Mouse (Mus musculus): ENCODE data around the gene Tcam1. TPM values are rescaled to one million over a fixed set of nuclear protein-coding genes. Genes with fewer than 3 reads are reported as not detected.

Tcam1 gene
- polyA plus RNA-seq, 1 experiment from 2014 or later = 0.10 TPM

DNA sequence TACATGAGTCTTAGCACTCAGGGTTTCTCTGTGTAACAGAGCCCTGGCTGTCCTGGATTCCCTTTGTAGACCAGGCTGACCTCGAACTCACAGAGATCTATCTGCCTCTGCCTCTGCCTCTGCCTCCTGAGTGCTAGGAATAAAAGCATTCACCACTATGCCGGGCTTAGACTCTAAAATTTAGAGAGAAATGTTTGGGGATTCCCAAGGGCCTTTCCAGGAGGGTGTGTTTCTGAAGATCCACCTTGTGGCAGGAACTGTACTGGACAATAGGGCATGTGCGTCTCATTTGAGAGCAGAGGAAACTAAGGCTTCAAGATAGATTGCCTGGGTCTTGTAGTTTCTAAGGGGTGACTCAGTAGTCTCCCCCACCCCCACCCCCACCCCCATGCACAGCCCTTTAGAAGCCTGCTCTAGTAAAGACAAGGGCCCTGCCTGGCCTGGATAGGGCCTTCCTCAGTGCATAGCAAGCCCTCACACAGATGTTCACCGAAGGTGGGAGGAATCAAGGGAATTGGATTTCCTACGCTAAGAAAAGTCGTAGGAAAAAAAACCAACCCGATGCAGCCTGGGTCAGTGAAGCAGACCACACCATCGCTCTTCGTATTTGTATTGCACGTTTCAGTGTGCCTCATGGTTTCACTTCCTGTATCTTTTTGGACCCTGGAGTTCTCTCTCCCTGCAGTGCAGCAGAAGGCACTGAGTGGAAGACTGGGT is 29.0 kb downstream of the Tcam1 start:
- H3K9me3 ChIP-seq (ENCODE audit: control insufficient read depth, low read length) = no peaks in the 10 kb centered on the region
- H3K4me1 ChIP-seq (replicated peaks; ENCODE audit: control insufficient read depth, insufficient read depth) = no peaks in the 10 kb centered on the region
- H3K36me3 ChIP-seq (ENCODE audit: control insufficient read depth, insufficient read depth, low read length) = no peaks in the 10 kb centered on the region
- TF ChIP-seq CTCF (IDR thresholded peaks at IDR 0.05; ENCODE audit: low read depth) (no peak), EP300 (optimal IDR thresholded peaks at IDR 0.05) (no peak)
- no peak overlapping the region for H3K4me3 ChIP-seq (ENCODE audit: low read depth, low read length)
- 74% methylated on average over 10 of the region's 10 CpGs for WGBS
- no peak overlapping the region for H3K9ac ChIP-seq (ENCODE audit: low read length)
- no peak overlapping the region for H3K4me2 ChIP-seq (replicated peaks; ENCODE audit: low read depth)
- H3K27ac ChIP-seq (replicated peaks) = no peak overlapping the region
- no peak for DNase-seq (ENCODE audit: low spot score)
- no peak for ATAC-seq (ENCODE audit: low FRiP score, low TSS enrichment)
- H3K27me3 ChIP-seq (ENCODE audit: control insufficient read depth, insufficient read depth, low read length) = no peaks in the 10 kb centered on the region

DNA sequence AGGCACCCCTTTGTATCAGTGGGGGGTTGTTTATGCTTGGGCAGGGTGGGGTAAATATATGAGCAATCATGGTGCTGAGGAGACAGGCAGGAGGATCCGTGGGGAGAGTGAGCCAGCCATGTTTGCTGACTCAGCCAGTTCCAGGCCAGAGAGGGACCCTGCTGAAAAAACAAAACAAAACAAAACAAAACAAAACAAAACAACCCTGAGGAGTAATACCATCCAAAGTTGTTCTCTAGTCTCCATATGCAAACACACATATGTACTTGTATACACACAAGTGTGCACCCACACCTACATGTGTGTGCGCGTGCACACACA is 29.6 kb downstream of the Tcam1 start:
- H3K36me3 ChIP-seq (ENCODE audit: control insufficient read depth, insufficient read depth, low read length) = no peaks in the 10 kb centered on the region
- H3K4me2 ChIP-seq (replicated peaks; ENCODE audit: low read depth) = no peak overlapping the region
- H3K4me1 ChIP-seq (replicated peaks; ENCODE audit: control insufficient read depth, insufficient read depth) = no peaks in the 10 kb centered on the region
- 73% methylated on average over 3 of the region's 3 CpGs for WGBS
- TF ChIP-seq EP300 (optimal IDR thresholded peaks at IDR 0.05) = no peak
- no peak for TF ChIP-seq CTCF (IDR thresholded peaks at IDR 0.05; ENCODE audit: low read depth)
- DNase-seq (ENCODE audit: low spot score) = no peak
- H3K9me3 ChIP-seq (ENCODE audit: control insufficient read depth, low read length) = no peaks in the 10 kb centered on the region
- H3K9ac ChIP-seq (ENCODE audit: low read length) = no peak overlapping the region
- H3K27ac ChIP-seq (replicated peaks) = no peak overlapping the region
- H3K4me3 ChIP-seq (ENCODE audit: low read depth, low read length) = no peak overlapping the region
- no peaks in the 10 kb centered on the region for H3K27me3 ChIP-seq (ENCODE audit: control insufficient read depth, insufficient read depth, low read length)
- no peak for ATAC-seq (ENCODE audit: low FRiP score, low TSS enrichment)

DNA sequence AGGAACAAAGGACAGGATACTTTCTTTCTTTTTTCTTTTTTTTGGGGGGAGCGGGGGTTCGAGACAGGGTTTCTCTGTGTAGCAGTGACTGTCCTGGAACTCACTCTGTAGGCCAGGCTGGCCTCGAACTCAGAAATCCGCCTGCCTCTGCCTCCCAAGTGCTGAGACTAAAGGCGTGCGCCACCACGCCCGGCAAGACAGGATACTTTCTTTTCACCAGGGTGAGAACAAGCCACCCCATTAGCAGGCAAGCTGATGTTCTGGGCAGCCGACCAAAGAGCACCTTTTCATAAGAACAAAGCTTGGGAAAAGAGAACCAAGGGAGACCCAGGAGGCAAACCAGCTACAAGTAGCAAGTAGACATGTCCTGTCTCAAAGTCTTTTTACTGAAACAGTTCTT is 30.3 kb downstream of the Tcam1 start:
- H3K4me2 ChIP-seq (replicated peaks; ENCODE audit: low read depth) = no peak overlapping the region
- H3K9me3 ChIP-seq (ENCODE audit: control insufficient read depth, low read length) = no peaks in the 10 kb centered on the region
- DNase-seq (ENCODE audit: low spot score) = no peak
- WGBS = 80% methylated on average over 9 of the region's 9 CpGs
- H3K27ac ChIP-seq (replicated peaks) = no peak overlapping the region
- H3K9ac ChIP-seq (ENCODE audit: low read length) = no peak overlapping the region
- ATAC-seq (ENCODE audit: low FRiP score, low TSS enrichment) = no peak
- H3K4me3 ChIP-seq (ENCODE audit: low read depth, low read length) = no peak overlapping the region
- no peaks in the 10 kb centered on the region for H3K27me3 ChIP-seq (ENCODE audit: control insufficient read depth, insufficient read depth, low read length)
- H3K36me3 ChIP-seq (ENCODE audit: control insufficient read depth, insufficient read depth, low read length) = no peaks in the 10 kb centered on the region
- TF ChIP-seq CTCF (IDR thresholded peaks at IDR 0.05; ENCODE audit: low read depth) (no peak), EP300 (optimal IDR thresholded peaks at IDR 0.05) (no peak)
- no peaks in the 10 kb centered on the region for H3K4me1 ChIP-seq (replicated peaks; ENCODE audit: control insufficient read depth, insufficient read depth)

DNA sequence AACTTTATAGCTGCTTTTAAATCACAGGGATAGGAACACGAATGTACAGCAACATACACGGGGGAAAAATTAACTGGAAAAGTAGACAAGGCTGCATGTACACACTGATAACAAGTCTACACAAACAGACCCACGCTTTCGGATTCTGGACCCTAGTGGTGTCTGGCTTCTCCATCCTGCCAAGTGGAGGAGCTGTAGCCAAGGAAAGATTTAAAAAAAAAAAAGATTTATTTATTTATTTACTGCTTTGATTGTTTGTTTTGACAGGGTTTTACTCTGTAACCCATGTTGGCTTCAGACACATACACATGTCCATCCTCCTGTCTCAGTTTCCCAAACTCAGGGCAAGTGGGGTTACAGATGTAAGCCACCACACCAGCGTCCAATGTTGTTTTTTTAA is 31.0 kb downstream of the Tcam1 start:
- ATAC-seq (ENCODE audit: low FRiP score, low TSS enrichment) = no peak
- Histone ChIP-seq H3K9ac (ENCODE audit: low read length) (no peak overlapping the region), H3K36me3 (ENCODE audit: control insufficient read depth, insufficient read depth, low read length) (no peaks in the 10 kb centered on the region), H3K27me3 (ENCODE audit: control insufficient read depth, insufficient read depth, low read length) (no peaks in the 10 kb centered on the region), H3K9me3 (ENCODE audit: control insufficient read depth, low read length) (no peaks in the 10 kb centered on the region), H3K4me3 (ENCODE audit: low read depth, low read length) (no peak overlapping the region), H3K4me1 (replicated peaks; ENCODE audit: control insufficient read depth, insufficient read depth) (no peaks in the 10 kb centered on the region), H3K4me2 (replicated peaks; ENCODE audit: low read depth) (no peak overlapping the region), H3K27ac (replicated peaks) (no peak overlapping the region)
- 42% methylated on average over 5 of the region's 5 CpGs for WGBS
- no peak for DNase-seq (ENCODE audit: low spot score)
- TF ChIP-seq CTCF (IDR thresholded peaks at IDR 0.05; ENCODE audit: low read depth) (no peak), EP300 (optimal IDR thresholded peaks at IDR 0.05) (no peak)

DNA sequence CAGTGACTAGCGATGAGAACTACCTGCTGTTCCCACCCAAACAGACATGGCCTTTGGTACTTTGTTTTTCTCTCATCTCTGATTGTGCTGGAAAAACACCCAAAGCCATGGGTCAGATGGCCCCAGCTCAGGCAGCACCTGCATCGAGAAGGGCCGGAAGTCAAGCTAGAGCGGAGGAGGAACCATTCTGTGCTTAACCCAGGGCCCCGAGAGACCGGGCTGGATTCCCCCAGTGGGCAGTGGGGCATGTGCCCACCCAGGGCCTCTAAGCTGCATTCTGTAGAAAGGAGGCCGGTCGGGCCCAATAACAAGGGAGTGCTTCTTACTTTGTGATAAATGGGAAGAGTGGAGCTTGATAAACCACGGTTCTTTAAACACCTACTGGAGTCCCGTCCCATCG is 31.7 kb downstream of the Tcam1 start:
- H3K9ac ChIP-seq (ENCODE audit: low read length) = no peak overlapping the region
- TF ChIP-seq CTCF (IDR thresholded peaks at IDR 0.05; ENCODE audit: low read depth) = no peak
- TF ChIP-seq EP300 (optimal IDR thresholded peaks at IDR 0.05) = no peak
- no peaks in the 10 kb centered on the region for H3K9me3 ChIP-seq (ENCODE audit: control insufficient read depth, low read length)
- no peak overlapping the region for H3K4me3 ChIP-seq (ENCODE audit: low read depth, low read length)
- H3K4me2 ChIP-seq (replicated peaks; ENCODE audit: low read depth) = no peak overlapping the region
- no peak for DNase-seq (ENCODE audit: low spot score)
- H3K27ac ChIP-seq (replicated peaks) = no peak overlapping the region
- no peaks in the 10 kb centered on the region for H3K4me1 ChIP-seq (replicated peaks; ENCODE audit: control insufficient read depth, insufficient read depth)
- no peak for ATAC-seq (ENCODE audit: low FRiP score, low TSS enrichment)
- H3K36me3 ChIP-seq (ENCODE audit: control insufficient read depth, insufficient read depth, low read length) = no peaks in the 10 kb centered on the region
- no peaks in the 10 kb centered on the region for H3K27me3 ChIP-seq (ENCODE audit: control insufficient read depth, insufficient read depth, low read length)
- 71% methylated on average over 11 of the region's 11 CpGs for WGBS

DNA sequence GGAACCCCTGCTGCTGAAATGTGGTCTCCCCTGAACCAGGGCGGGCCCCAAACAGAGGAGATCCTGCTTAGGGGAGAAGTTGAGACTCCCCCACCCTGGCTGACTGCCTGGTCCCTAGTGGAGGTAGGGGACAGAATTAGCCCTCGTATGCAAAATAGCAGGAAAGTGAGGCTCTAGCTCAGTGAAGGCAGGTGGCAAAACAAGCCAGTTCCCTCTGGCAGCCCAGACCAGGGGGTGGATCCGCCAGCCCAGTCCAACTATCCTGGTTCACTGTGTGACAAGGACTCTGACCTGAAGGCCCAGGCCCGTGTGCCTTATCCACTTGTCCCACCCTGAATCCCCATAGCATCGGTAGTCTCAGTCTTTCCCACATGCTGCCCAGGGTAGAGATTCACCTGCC is 33.7 kb downstream of the Tcam1 start:
- Histone ChIP-seq H3K4me1 (replicated peaks; ENCODE audit: control insufficient read depth, insufficient read depth) (no peaks in the 10 kb centered on the region), H3K9ac (ENCODE audit: low read length) (no peak overlapping the region), H3K4me3 (ENCODE audit: low read depth, low read length) (no peak overlapping the region), H3K36me3 (ENCODE audit: control insufficient read depth, insufficient read depth, low read length) (no peaks in the 10 kb centered on the region), H3K4me2 (replicated peaks; ENCODE audit: low read depth) (no peak overlapping the region), H3K9me3 (ENCODE audit: control insufficient read depth, low read length) (no peaks in the 10 kb centered on the region), H3K27ac (replicated peaks) (no peak overlapping the region), H3K27me3 (ENCODE audit: control insufficient read depth, insufficient read depth, low read length) (no peaks in the 10 kb centered on the region)
- WGBS = 68% methylated on average over 5 of the region's 5 CpGs
- TF ChIP-seq CTCF (IDR thresholded peaks at IDR 0.05; ENCODE audit: low read depth) = no peak
- TF ChIP-seq EP300 (optimal IDR thresholded peaks at IDR 0.05) = no peak
- ATAC-seq (ENCODE audit: low FRiP score, low TSS enrichment) (no peak), DNase-seq (ENCODE audit: low spot score) (no peak)
